Mouse (Mus musculus): ENCODE measurements at regions not wholly inside any gene's neighbourhood (a gene's known extent, or its start where the extent isn't known, plus 50 kb on each side); places are given as distances from the start of the nearest gene placed in this dataset.

DNA sequence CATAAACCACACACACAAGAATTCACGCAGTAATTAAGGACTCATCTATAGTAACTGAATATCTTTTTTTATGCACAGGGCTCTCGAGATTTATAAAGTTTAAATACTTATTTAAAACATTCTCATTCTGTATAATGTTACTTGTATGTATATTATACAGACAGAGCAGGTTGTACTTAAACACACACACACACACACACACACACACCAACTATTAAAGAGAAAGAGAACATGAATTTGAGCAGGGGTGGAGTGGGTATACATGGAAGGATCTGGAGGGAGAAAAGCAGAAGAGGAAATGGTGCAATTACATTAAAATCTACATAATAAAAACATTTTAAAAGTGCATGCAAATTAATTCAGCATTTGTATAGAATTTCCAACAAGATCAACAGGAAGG is 518.8 kb downstream of the Lmo7 start:
- TF ChIP-seq CTCF (IDR thresholded peaks at IDR 0.05; ENCODE audit: borderline replicate concordance, control insufficient read depth, extremely low read depth, insufficient read depth, low read length, poor library complexity) (no peak), POLR2A (IDR thresholded peaks at IDR 0.05; ENCODE audit: control insufficient read depth, extremely low read depth, insufficient read depth, low read length, poor library complexity) (no peak)

All from thymus, adult 2 months (tissue).